Mouse (Mus musculus) stomach, postnatal 0 days (tissue): ENCODE results near the gene Herc2. TPM values are rescaled to one million over a fixed set of nuclear protein-coding genes. Genes with fewer than 3 reads are reported as not detected.

Experiments used
- ATAC-seq: fragments of 200-750 bp; cut with Nextera tagmentation; 2 replicates; pipeline ENCODE4 v1.8.0; 2017; ENCODE audit not compliant: low FRiP score, low TSS enrichment
- DNase-seq: peaks from one replicate; pipeline ENCODE4 v3.0.0-alpha.2; 2016; ENCODE audit warnings: low spot score
- H3K27ac ChIP-seq: fragments of 300-500 bp; sonication (generic); replicated peaks from 2 replicates; pipeline ENCODE4 v1.5.1; 2014; ENCODE audit warnings: mild to moderate bottlenecking, control low read depth
- H3K27me3 ChIP-seq: fragments of 300-500 bp; sonication (generic); 2 replicates; pipeline ENCODE4 v1.6.1; 2014; ENCODE audit warnings: low read length; ENCODE audit not compliant: control insufficient read depth, insufficient read depth
- H3K36me3 ChIP-seq: fragments of 300-500 bp; sonication (generic); 2 replicates; pipeline ENCODE4 v1.6.1; 2014; ENCODE audit warnings: low read length, mixed read lengths; ENCODE audit not compliant: control insufficient read depth, insufficient read depth
- H3K4me1 ChIP-seq: fragments of 300-500 bp; sonication (generic); replicated peaks from 2 replicates; pipeline ENCODE4 v1.6.1; 2014; ENCODE audit warnings: antibody characterized with exemption; ENCODE audit not compliant: control insufficient read depth, insufficient read depth
- H3K4me2 ChIP-seq: fragments of 300-500 bp; sonication (generic); replicated peaks from 2 replicates; pipeline ENCODE4 v1.6.1; 2014; ENCODE audit warnings: low read depth, mild to moderate bottlenecking, control low read depth, moderate library complexity
- H3K4me3 ChIP-seq: fragments of 300-500 bp; sonication (generic); 2 replicates; pipeline ENCODE4 v1.5.1; 2014; ENCODE audit warnings: low read depth, low read length, control low read depth
- H3K9ac ChIP-seq: fragments of 300-500 bp; sonication (generic); 2 replicates; pipeline ENCODE4 v1.6.1; 2014; ENCODE audit warnings: mild to moderate bottlenecking, low read length, control low read depth, mixed read lengths
- H3K9me3 ChIP-seq: fragments of 300-500 bp; sonication (generic); 2 replicates; pipeline ENCODE4 v1.6.1; 2016; ENCODE audit warnings: low read length; ENCODE audit not compliant: control insufficient read depth
- CTCF ChIP-seq: IDR thresholded peaks from 2 replicates; pipeline ENCODE4 v1.5.1; 2016; ENCODE audit warnings: antibody characterized with exemption, low read depth, mild to moderate bottlenecking, moderate library complexity
- EP300 ChIP-seq: optimal IDR thresholded peaks from 2 replicates; pipeline ENCODE3; 2016; ENCODE audit warnings: antibody characterized with exemption
- WGBS: fragments of 180-500 bp; shearing (Covaris S2); extraction: QIAGEN DNeasy Blood & Tissue Kit; methylation state at CpG from one replicate; pipeline ENCODE4 v1.1.7; 2014; 5-methylcytosine and 5-hydroxymethylcytosine counted together
- polyA plus RNA-seq: library from polyadenylated mRNA; unstranded; fragments of >200 nt; fragmentation: Nextera tagmentation; extraction: Ambion mirVana; gene quantifications from 2 replicates; pipeline ENCODE4 v1.2.1, GENCODE M21; 2015

The Herc2 gene
- polyA plus RNA-seq, 1 experiment from 2014 or later, result 11.9 TPM

GRCm38 (mm10) chr7:56146424-56146823 lies 96.4 kb downstream of the Herc2 start:
- Histone ChIP-seq H3K27me3 (no peaks in the 10 kb centered on the region), H3K9ac (no peak overlapping the region), H3K4me3 (no peak overlapping the region), H3K27ac (no peak overlapping the region), H3K4me2 (no peak overlapping the region), H3K4me1 (no peaks in the 10 kb centered on the region), H3K36me3 (peaks cover 12% of the 10 kb centered on the region), H3K9me3 (no peaks in the 10 kb centered on the region)
- DNase-seq, result no peak
- WGBS, result 94% methylated on average over 3 of the region's 3 CpGs
- TF ChIP-seq EP300, result no peak
- TF ChIP-seq CTCF, result no peak
- no peak for ATAC-seq

DNA sequence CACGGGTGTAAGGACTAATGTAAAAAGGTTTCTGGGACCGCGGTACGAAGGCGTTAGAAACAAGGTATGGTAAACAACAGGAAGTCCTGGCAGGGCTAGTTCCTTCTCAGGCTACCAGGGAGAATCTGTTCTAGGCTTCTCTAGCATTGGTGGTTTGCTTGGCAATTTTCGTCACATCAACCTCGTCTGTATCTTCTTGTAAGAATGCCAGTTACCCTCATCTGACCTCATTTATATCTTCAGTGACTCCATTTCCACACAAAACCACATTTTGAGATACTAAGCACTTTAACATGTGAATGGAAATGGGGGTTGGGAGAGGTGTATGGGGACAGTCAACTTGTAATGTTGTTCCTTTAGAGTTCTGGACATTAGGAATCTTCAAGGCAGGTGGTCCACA lies 98.9 kb downstream of the Herc2 start:
- TF ChIP-seq CTCF (no peak), EP300 (no peak)
- WGBS, result 92% methylated on average over 7 of the region's 7 CpGs
- no peak overlapping the region for H3K4me2 ChIP-seq
- peaks cover 16% of the 10 kb centered on the region for H3K36me3 ChIP-seq
- H3K4me3 ChIP-seq, result no peak overlapping the region
- DNase-seq, result no peak
- ATAC-seq, result no peak
- no peak overlapping the region for H3K27ac ChIP-seq
- H3K27me3 ChIP-seq, result no peaks in the 10 kb centered on the region
- H3K4me1 ChIP-seq, result no peaks in the 10 kb centered on the region
- H3K9ac ChIP-seq, result no peak overlapping the region
- no peaks in the 10 kb centered on the region for H3K9me3 ChIP-seq

DNA sequence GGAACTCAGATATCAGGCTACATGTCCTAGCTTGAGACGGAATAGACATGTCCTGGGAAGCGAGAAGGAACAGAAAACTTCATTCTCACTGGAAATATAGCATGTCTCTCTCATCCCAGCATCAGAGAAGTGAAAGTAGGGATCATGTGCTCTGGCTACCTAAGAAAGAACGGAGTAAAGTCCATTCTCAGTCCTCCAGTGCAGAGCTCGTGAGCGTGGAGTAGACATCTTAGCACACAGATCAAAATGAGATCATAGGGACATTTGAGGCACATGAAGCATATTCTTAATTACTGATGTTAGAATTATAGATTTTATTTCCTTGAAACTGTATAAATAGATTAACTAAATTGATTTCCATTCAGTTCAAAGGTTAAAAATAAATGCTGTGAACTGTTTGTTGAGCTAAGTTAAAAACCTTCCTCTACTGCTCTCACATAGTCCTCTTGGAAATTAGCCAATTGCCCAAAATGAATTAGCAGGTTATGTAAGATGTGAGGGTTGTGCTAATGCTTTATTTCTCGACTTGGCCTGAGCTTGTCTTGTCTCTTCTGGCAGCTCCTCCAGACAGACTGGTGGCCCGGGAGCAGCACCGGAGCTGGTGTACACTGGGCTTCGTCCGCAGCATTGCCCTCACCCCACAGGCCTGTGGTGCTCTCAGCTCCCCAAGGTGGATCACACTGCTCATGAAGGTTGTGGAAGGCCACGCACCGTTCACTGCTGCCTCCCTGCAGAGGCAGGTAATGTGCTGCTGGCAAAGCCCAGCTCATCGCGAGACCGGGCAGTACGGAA lies 102.1 kb downstream of the Herc2 start:
- H3K4me1 ChIP-seq, result no peaks in the 10 kb centered on the region
- peaks cover 34% of the 10 kb centered on the region for H3K36me3 ChIP-seq
- no peak overlapping the region for H3K4me3 ChIP-seq
- H3K4me2 ChIP-seq, result no peak overlapping the region
- no peaks in the 10 kb centered on the region for H3K27me3 ChIP-seq
- no peaks in the 10 kb centered on the region for H3K9me3 ChIP-seq
- no peak overlapping the region for H3K9ac ChIP-seq
- no peak for ATAC-seq
- no peak overlapping the region for H3K27ac ChIP-seq
- 85% methylated on average over 16 of the region's 16 CpGs for WGBS
- TF ChIP-seq EP300 (no peak), CTCF (no peak)
- no peak for DNase-seq

GRCm38 (mm10) chr7:56153161-56153560 lies 103.2 kb downstream of the Herc2 start:
- Histone ChIP-seq H3K36me3 (peaks cover 32% of the 10 kb centered on the region), H3K4me3 (no peak overlapping the region), H3K27me3 (no peaks in the 10 kb centered on the region), H3K9me3 (no peaks in the 10 kb centered on the region), H3K27ac (no peak overlapping the region), H3K4me1 (no peaks in the 10 kb centered on the region), H3K9ac (no peak overlapping the region), H3K4me2 (no peak overlapping the region)
- no peak for DNase-seq
- 87% methylated on average over 9 of the region's 9 CpGs for WGBS
- no peak for ATAC-seq
- no peak for TF ChIP-seq CTCF

- no peak for TF ChIP-seq EP300
- TF ChIP-seq CTCF, result no peak
- no peaks in the 10 kb centered on the region for H3K9me3 ChIP-seq
- no peak overlapping the region for H3K4me3 ChIP-seq
- no peak overlapping the region for H3K4me2 ChIP-seq
- ATAC-seq (no peak), DNase-seq (no peak)
- no peak overlapping the region for H3K9ac ChIP-seq
- H3K4me1 ChIP-seq, result no peaks in the 10 kb centered on the region
- no peak overlapping the region for H3K27ac ChIP-seq
- 88% methylated on average over 12 of the region's 12 CpGs for WGBS
- H3K36me3 ChIP-seq, result peaks cover 32% of the 10 kb centered on the region
- H3K27me3 ChIP-seq, result no peaks in the 10 kb centered on the region
These were observed 103.6 kb downstream of the Herc2 start for GRCm38 (mm10) chr7:56153625-56154024.

DNA sequence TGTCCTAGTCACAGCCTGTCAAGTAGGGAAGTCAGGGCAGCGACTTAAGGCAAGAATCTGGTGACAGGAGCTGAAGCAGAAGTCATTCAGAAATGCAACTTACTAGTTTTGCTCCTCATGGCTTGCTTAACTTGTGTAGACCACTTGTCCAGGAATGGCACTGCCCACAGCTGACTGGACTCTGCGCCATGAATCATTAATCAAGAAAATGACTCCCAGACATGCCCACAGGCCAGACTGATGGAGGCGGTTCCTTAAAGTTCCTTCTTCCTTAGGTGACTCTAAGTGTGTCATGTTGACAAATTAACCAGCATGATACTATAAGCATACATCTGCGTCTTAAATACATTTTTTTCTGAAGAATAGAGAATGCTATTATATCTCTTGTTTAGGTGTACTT lies 113.3 kb downstream of the Herc2 start:
- H3K9ac ChIP-seq, result no peak overlapping the region
- peaks cover 13% of the 10 kb centered on the region for H3K36me3 ChIP-seq
- TF ChIP-seq EP300 (no peak), CTCF (no peak)
- no peaks in the 10 kb centered on the region for H3K27me3 ChIP-seq
- 89% methylated on average over 4 of the region's 4 CpGs for WGBS
- DNase-seq, result no peak
- H3K4me3 ChIP-seq, result no peak overlapping the region
- no peaks in the 10 kb centered on the region for H3K4me1 ChIP-seq
- no peaks in the 10 kb centered on the region for H3K9me3 ChIP-seq
- ATAC-seq, result no peak
- no peak overlapping the region for H3K27ac ChIP-seq
- no peak overlapping the region for H3K4me2 ChIP-seq
